Mouse (Mus musculus): ENCODE data around the gene Fdx1l. TPM values are rescaled to one million over a fixed set of nuclear protein-coding genes. Genes with fewer than 3 reads are reported as not detected.
A peak's percentile ranks its signal among the peaks of the same experiment; 100 is the strongest.

Fdx1l gene
- polyA plus RNA-seq, 1 experiment from 2014 or later, result 57.3 TPM

DNA sequence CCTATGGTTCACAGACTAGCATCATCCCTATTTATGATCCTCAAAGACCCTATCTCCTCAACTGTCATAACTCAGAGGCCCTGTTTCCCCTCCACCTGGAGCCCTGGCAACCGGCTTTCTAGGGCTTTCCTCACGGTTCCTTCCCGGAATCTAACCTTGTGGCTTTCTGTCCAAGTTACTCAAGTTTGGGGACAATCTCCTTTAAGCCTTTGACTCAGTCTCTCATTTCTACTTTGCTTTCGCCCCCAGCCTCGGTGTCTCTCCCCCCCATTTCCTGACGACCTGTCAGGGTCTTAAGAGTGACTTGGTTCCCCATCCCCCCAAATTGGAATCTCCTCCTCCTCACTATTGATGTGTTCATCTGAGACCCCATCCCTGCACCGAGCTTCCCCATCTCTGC is 40.9 kb downstream of the Fdx1l start:
- H3K27me3 ChIP-seq, result peaks cover 99% of the 10 kb centered on the region
- H3K9ac ChIP-seq, result peak overlapping the region; percentile 75
- 5% methylated on average over 7 of the region's 7 CpGs for WGBS

DNA sequence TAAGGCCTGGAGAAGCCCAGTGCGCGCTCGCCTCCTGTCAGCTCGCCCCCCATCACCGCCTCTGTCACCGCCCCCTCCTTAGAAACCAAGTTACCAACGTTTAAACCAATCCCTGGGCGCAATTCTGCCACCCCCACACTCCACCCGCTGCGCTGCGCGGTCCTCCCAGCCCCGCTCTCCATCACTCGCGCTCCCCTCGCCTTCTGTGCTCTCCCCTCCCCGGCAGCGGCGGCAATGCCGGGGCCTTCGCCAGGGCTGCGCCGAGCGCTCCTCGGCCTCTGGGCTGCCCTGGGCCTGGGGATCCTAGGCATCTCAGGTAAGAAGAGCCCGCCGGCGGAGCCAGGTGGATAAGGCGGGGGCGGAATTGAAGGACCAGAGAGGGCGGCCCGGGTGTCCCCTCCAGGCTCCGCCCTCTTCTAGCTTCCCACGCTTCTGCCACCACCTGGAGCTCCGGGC is 41.5 kb downstream of the Fdx1l start, which contains the start of gene Icam5:
Gene Icam5 (plus strand): TSS at position 178 of the 456 bp plus-strand sequence.
- Histone ChIP-seq H3K9me3 (no peaks in the 10 kb centered on the region), H3K4me1 (replicated peaks) (peaks cover 71% of the 10 kb centered on the region), H3K27me3 (peaks cover 99% of the 10 kb centered on the region), H3K9ac (peak within 1 kb of the TSS; percentile 75), H3K4me2 (peak within 1 kb of the TSS; percentile 94), H3K27ac (no peak within 1 kb of the TSS), H3K4me3 (peak within 1 kb of the TSS; percentile 53), H3K36me3 (no peaks in the 10 kb centered on the region)
- under 1% methylated on average over 35 of the region's 35 CpGs for WGBS
- peak; percentile 32 for ATAC-seq (ENCODE audit: low FRiP score)

More for the DNA sequence above, 40.9 kb downstream of the Fdx1l start:
- Histone ChIP-seq H3K36me3 (no peaks in the 10 kb centered on the region), H3K9me3 (no peaks in the 10 kb centered on the region), H3K4me1 (replicated peaks) (peaks cover 75% of the 10 kb centered on the region), H3K4me2 (peak overlapping the region; percentile 94), H3K4me3 (peak overlapping the region; percentile 53), H3K27ac (no peak overlapping the region)
- ATAC-seq (ENCODE audit: low FRiP score), result no peak

DNA sequence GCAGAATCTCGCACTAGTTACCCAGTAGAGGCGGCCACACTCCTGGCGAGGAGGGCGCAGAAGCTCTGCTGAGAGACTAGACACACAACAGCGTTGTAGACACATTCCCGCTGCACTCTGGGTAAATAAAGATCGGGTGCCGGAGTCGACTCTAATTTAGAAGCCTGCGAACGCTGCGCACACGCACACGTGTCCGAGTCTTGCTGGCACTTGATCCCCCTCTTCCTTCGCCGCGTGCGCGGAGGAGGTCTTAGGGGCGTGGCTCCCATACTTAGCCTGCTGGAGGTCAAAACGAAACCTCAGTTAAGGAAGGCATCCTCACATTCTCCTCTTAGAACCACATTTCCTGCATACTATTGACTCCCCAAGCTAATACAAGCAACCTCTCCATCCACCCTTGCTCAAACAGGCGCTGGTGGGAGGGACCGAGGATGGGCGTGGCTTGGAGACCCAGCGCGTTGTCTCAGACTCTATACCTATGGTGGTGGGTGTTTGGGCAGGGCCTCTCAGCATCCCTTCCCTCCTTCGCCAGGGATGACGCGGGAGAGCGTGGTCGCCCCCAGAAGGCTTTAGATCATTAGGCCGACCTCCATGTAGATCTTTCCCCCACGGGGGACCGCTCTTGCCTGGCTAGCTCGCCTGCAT is 42.0 kb downstream of the Fdx1l start:
- Histone ChIP-seq H3K4me2 (peak overlapping the region; percentile 94), H3K27ac (no peak overlapping the region), H3K36me3 (no peaks in the 10 kb centered on the region), H3K4me1 (replicated peaks) (peaks cover 66% of the 10 kb centered on the region), H3K9me3 (no peaks in the 10 kb centered on the region), H3K4me3 (peak overlapping the region; percentile 53), H3K9ac (peak overlapping the region; percentile 75), H3K27me3 (peaks cover 99% of the 10 kb centered on the region)
- under 1% methylated on average over 36 of the region's 36 CpGs for WGBS
- ATAC-seq (ENCODE audit: low FRiP score), result peak; percentile 70

DNA sequence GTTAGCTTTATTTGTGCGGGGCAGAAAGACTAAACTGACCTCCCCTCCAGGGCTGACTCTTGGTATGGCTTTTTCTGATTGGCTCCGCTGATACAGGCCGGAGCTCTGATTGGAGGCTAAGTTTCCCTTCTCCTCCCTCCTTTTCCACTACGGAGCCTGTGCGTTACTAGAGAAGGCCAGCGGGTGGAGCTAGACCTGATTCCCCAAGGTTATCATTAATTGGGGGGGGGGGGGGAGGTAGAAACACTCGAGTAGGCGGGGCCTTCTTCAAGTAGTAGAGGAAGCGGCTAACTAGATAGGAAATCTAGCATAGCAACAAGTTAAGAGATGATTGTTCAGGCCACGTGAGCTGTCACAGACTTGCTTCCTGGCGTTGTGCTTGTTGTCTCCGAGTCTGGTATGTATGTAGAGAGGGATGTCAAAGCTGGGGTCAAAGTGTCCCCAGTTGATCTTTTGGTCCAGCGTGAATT is 42.6 kb downstream of the Fdx1l start:
- Histone ChIP-seq H3K27ac (no peak overlapping the region), H3K9me3 (no peaks in the 10 kb centered on the region), H3K4me1 (replicated peaks) (peaks cover 60% of the 10 kb centered on the region), H3K27me3 (peaks cover 99% of the 10 kb centered on the region), H3K9ac (peak overlapping the region; percentile 75; the same call in 1 of the 2 replicates), H3K4me2 (peak overlapping the region; percentile 94), H3K36me3 (no peaks in the 10 kb centered on the region), H3K4me3 (peak overlapping the region; percentile 53)
- under 1% methylated on average over 13 of the region's 13 CpGs for WGBS
- ATAC-seq (ENCODE audit: low FRiP score), result 0 out of 2 replicates have a peak, but pooled peaks have one; percentile 41

DNA sequence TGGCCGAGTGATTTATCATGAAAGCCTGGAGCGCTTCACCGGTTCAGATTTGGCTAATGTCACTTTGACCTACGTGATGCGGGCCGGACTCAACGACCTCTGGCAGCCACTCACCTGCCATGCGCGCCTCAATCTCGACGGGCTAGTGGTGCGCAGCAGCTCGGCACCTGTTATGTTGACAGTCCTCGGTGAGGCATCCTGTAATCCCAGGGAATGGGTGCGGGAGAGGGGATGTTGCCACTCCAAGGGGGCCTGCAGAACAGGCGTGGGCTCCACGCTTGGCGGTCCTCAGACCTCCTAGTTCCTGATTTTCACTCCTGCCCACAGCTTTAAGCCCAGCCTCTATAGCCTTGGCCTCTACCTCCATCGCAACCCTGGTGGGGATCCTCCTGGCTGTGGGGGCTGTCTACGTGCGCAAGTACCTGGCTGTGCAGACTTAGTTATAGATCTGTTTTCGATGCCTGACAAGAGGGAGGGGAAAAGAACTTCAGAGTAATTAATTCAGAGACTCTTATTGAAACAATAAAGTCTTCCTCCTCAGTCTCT is 43.3 kb downstream of the Fdx1l start:
- WGBS, result 23% methylated on average over 22 of the region's 22 CpGs
- no peak for ATAC-seq (ENCODE audit: low FRiP score)
- Histone ChIP-seq H3K27ac (no peak overlapping the region), H3K4me3 (no peak overlapping the region; the same call in 1 of the 2 replicates), H3K9ac (no peak overlapping the region), H3K27me3 (peaks cover 99% of the 10 kb centered on the region), H3K4me2 (peak overlapping the region; percentile 94), H3K4me1 (replicated peaks) (peaks cover 56% of the 10 kb centered on the region), H3K9me3 (no peaks in the 10 kb centered on the region), H3K36me3 (no peaks in the 10 kb centered on the region)

DNA sequence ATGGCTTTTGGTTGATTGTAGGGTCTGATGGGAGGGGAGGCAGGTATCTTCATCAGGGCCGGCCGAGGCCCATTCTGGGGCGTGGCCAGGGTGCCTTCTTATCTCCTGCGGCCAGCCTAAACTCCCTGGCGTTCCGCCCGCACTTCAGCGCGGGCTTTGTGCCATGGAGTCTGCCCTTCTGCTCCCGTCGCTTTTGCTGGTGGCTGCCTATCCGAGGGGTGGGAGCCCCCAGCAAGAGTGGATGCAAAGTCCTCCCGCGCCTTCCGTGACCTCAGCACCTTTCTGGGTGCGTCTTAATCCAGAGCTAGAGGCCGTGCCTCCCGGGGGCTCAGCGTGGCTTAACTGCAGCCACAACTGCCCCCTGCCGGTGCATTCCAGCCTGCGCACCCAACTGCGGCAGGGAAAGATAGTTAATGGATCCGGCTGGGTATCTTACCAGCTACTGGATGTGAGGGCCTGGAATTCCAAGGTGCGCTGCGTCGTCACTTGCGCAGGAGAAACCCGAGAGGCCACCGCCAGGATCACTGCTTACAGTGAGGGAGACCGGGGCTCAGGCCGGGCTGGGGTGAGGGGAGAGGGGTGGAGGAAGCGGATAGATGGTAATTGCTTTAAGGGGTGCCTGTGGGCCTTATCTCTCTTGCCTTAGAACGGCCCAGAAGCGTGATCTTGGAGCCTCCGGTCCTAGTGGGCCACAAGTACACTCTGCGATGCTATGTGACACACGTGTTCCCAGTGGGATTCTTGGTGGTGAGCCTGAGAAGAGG is 43.9 kb downstream of the Fdx1l start, which contains the start of gene Icam4:
Gene Icam4 (plus strand): TSS at position 83 of the 764 bp plus-strand sequence.
- Histone ChIP-seq H3K4me3 (peak within 1 kb of the TSS; percentile 24), H3K36me3 (no peaks in the 10 kb centered on the region), H3K4me1 (replicated peaks) (peaks cover 50% of the 10 kb centered on the region), H3K27me3 (peaks cover 92% of the 10 kb centered on the region), H3K4me2 (peak within 1 kb of the TSS; percentile 94), H3K9me3 (no peaks in the 10 kb centered on the region), H3K27ac (no peak within 1 kb of the TSS), H3K9ac (0 out of 2 replicates have a peak within 1 kb of the TSS, but pooled peaks have one; percentile 20)
- ATAC-seq (ENCODE audit: low FRiP score), result no peak
- WGBS, result 2% methylated on average over 37 of the region's 37 CpGs

DNA sequence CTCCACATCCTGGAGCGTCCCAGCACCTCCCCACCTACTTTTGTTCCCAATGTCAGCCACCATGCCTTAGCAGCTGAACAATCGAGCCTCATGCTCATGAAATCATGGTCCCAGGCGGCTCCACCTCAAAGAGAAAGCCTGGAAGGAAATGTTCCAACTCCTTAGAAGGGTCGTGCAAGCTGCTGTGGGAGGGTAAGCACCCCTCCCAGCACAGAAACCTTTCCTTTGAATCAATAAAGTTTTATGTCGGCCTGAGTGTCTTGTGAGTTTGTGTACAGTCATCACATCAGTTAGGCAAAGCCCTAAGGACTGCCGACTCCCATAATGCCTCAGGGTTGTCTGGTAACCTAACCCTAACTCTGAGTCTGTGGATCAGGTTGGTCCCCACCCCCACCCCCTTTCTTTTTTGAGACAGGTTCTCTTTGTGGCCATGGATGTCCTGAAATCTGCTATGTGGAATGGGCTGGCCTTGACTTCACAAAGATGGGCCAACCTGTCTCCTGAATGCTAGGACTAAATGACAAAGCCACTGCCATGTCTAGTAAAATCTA is 44.8 kb downstream of the Fdx1l start:
- no peak for ATAC-seq (ENCODE audit: low FRiP score)
- Histone ChIP-seq H3K4me3 (no peak overlapping the region), H3K27me3 (peaks cover 85% of the 10 kb centered on the region), H3K36me3 (no peaks in the 10 kb centered on the region), H3K4me2 (no peak overlapping the region), H3K9ac (no peak overlapping the region), H3K4me1 (replicated peaks) (peaks cover 49% of the 10 kb centered on the region), H3K9me3 (no peaks in the 10 kb centered on the region), H3K27ac (no peak overlapping the region)
- WGBS, result 72% methylated on average over 6 of the region's 6 CpGs

DNA sequence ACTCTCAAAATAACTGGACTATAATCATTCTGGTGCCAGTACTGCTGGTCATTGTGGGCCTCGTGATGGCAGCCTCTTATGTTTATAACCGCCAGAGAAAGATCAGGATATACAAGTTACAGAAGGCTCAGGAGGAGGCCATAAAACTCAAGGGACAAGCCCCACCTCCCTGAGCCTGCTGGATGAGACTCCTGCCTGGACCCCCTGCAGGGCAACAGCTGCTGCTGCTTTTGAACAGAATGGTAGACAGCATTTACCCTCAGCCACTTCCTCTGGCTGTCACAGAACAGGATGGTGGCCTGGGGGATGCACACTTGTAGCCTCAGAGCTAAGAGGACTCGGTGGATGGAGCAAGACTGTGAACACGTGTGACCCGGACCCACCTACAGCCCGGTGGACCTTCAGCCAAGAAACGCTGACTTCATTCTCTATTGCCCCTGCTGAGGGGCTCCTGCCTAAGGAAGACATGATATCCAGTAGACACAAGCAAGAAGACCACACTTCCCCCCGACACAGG is 45.6 kb downstream of the Fdx1l start:
- ATAC-seq (ENCODE audit: low FRiP score), result no peak

DNA sequence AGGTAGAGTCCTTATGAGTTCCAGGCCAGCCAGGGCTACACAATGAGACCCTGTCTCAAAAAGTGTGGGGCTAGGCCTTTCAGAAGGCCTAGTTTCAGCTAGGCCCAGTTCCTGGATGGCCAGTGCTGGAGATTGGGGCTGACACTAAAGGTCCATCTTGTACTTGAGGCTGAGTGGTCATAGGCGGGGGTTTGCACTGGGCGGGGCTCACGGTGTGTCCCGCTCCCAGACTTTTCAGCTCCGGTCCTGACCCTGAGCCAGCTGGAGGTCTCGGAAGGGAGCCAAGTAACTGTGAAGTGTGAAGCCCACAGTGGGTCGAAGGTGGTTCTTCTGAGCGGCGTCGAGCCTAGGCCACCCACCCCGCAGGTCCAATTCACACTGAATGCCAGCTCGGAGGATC is 46.6 kb downstream of the Fdx1l start:
- Histone ChIP-seq H3K4me3 (no peak overlapping the region), H3K4me1 (replicated peaks) (peaks cover 31% of the 10 kb centered on the region), H3K9ac (no peak overlapping the region), H3K36me3 (no peaks in the 10 kb centered on the region), H3K4me2 (no peak overlapping the region), H3K27ac (no peak overlapping the region), H3K27me3 (peaks cover 71% of the 10 kb centered on the region), H3K9me3 (no peaks in the 10 kb centered on the region)
- 86% methylated on average over 12 of the region's 12 CpGs for WGBS
- ATAC-seq (ENCODE audit: low FRiP score), result no peak

More for the DNA sequence above, 45.6 kb downstream of the Fdx1l start:
- Histone ChIP-seq H3K4me3 (no peak overlapping the region), H3K27me3 (peaks cover 77% of the 10 kb centered on the region), H3K4me1 (replicated peaks) (peaks cover 41% of the 10 kb centered on the region), H3K36me3 (no peaks in the 10 kb centered on the region), H3K9ac (peak overlapping the region; percentile 35), H3K9me3 (no peaks in the 10 kb centered on the region), H3K4me2 (no peak overlapping the region), H3K27ac (no peak overlapping the region)
- WGBS, result 51% methylated on average over 8 of the region's 8 CpGs

DNA sequence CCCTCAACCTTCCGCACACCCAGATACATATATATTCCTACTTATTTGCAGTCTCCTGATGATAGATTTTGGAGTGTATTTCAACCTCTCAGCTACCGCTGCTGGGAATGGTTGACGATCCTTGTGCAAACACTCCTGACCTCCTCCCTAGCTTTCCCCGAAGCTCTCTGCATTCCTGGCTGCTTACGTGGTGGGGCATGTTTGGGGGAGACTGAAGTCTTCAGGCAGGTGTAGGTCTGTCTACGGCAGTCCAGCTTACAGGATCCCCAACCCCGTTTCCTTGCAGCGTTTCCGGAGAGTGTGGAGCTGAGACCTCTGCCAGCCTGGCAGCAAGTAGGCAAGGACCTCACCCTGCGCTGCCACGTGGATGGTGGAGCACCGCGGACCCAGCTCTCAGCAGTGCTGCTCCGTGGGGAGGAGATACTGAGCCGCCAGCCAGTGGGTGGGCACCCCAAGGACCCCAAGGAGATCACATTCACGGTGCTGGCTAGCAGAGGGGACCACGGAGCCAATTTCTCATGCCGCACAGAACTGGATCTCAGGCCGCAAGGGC is 48.1 kb downstream of the Fdx1l start:
- Histone ChIP-seq H3K27ac (no peak overlapping the region), H3K4me1 (replicated peaks) (peaks cover 17% of the 10 kb centered on the region), H3K9me3 (no peaks in the 10 kb centered on the region), H3K4me3 (no peak overlapping the region), H3K27me3 (peaks cover 66% of the 10 kb centered on the region), H3K9ac (no peak overlapping the region), H3K4me2 (no peak overlapping the region), H3K36me3 (no peaks in the 10 kb centered on the region)
- ATAC-seq (ENCODE audit: low FRiP score), result no peak
- WGBS, result 71% methylated on average over 19 of the region's 19 CpGs

DNA sequence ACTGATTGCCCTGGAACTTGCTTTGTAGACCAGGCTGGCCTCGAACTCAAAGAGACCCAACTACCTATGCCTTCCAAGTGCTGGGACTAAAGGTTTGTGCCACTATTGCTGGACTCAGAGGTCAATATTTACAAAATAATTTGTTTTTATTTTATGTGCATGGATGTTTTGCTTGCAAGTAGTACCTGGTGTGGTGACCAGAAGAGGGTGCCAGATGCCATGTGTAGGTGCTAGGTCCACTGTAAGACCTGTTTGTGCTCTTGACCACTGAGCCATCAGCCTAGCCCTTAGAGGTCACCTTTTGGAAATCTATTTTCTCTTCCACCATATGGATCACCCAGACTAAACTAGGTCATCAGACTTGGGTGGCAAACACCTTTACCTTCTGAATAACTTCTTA is 50.7 kb downstream of the Fdx1l start:
- H3K27ac ChIP-seq, result no peak overlapping the region
- H3K4me3 ChIP-seq, result no peak overlapping the region
- no peak overlapping the region for H3K9ac ChIP-seq
- no peak for ATAC-seq (ENCODE audit: low FRiP score)
- WGBS, result 78% methylated on average over 1 of the region's 1 CpGs
- peaks cover 58% of the 10 kb centered on the region for H3K27me3 ChIP-seq
- H3K4me2 ChIP-seq, result no peak overlapping the region
- H3K9me3 ChIP-seq, result no peaks in the 10 kb centered on the region
- H3K36me3 ChIP-seq, result no peaks in the 10 kb centered on the region
- H3K4me1 ChIP-seq (replicated peaks), result 0 out of 2 replicates have a peak, but pooled peaks cover 4% of the 10 kb centered on the region
